Mouse (Mus musculus) E14TG2a.4 (cell line): ENCODE data around the gene Pck2.

Experiments used
- CTCF ChIP-seq: conservative IDR thresholded peaks from 2 replicates; pipeline ENCODE4 v1.5.1; 2014; ENCODE audit warnings: low read length
- POU5F1 ChIP-seq: IDR thresholded peaks from 2 replicates; pipeline ENCODE4 v1.6.1; 2014; ENCODE audit warnings: low read length, borderline replicate concordance

DNA sequence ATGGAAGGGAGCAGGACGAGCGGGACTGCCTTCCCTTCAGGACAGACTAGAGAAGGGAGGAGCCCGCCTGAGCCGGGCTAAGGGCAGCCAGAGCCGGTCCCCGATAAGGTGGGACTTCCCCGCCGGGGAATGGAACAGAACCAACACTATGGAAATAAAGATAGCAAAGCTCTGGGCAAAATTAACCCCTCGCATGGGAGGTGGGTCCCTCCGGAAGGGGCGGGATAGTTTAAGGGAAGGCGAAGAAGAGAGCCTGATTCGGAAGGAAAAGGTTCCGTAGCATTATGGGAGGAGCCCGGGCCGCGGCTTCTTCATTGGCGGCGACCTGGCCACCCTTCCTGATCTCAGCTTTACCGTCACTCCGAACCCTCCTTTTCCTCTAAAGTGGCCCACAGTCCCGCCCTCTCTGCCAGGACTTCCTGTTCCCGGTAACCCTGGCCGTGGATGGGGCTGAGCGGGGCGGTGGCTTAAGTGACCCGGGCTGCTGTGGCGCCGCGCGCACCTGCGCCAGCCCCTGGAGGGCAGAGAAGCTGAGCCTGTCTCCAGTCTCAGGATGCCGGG is 51.3 kb downstream of the Pck2 start, which contains the start of gene Rnf31:
- no peak for TF ChIP-seq CTCF
- TF ChIP-seq POU5F1 = no peak
